Mouse (Mus musculus) adrenal gland, postnatal 10 days (tissue): ENCODE data around the gene Acnat1. TPM values are rescaled to one million over a fixed set of nuclear protein-coding genes. Genes with fewer than 3 reads are reported as not detected.
"Not testable (repeated sequence)": the region's sequence is repeated elsewhere in the genome, so short reads cannot be mapped to it uniquely, and the experiment has no call there.

Source experiments
- DNase-seq: peaks from one replicate; pipeline ENCODE4 v3.0.0; 2021; ENCODE audit warnings: mixed read lengths
- total RNA-seq, 2 experiments: library from RNA; stranded (reverse); gene quantifications; 2 replicates each; pipeline ENCODE4 v1.2.3; 2021

The Acnat1 gene
- total RNA-seq, 2 experiments from 2014 or later: 9.1 to 12.4 TPM

- no peak for DNase-seq
Observed at GRCm38 (mm10) chr4:49456171-49456570, 17.5 kb downstream of the Acnat1 start.

GRCm38 (mm10) chr4:49451848-49452551 lies 21.7 kb downstream of the Acnat1 start:
- no peak for DNase-seq

GRCm38 (mm10) chr4:49451133-49451847 lies 22.4 kb downstream of the Acnat1 start:
- DNase-seq: not testable (repeated sequence)

GRCm38 (mm10) chr4:49436968-49437367 lies 36.7 kb downstream of the Acnat1 start:
- not testable (repeated sequence) for DNase-seq

GRCm38 (mm10) chr4:49410151-49410550 lies 63.6 kb downstream of the Acnat1 start:
- DNase-seq: not testable (repeated sequence)

GRCm38 (mm10) chr4:49407957-49408356 lies 65.8 kb downstream of the Acnat1 start, which contains the start of gene Acnat2:
TSS of gene Acnat2 (minus strand) at chr4:49408151.
- DNase-seq: not testable (repeated sequence)

Other genes starting within 250 kb of the Acnat1 start
- gene Acnat2, start 65.8 kb downstream of the Acnat1 start, total RNA-seq: 10 to 100 TPM in 1 of 2 experiments, 1 to 10 TPM in 1; 7.0 to 12.0 TPM
- 1 to 10 TPM; 1.8 to 1.9 TPM for gene Baat, start 32.6 kb upstream of the Acnat1 start, total RNA-seq
- gene Mrpl50, start 47.2 kb upstream of the Acnat1 start, total RNA-seq: 10 to 100 TPM; 45.5 to 49.5 TPM
- gene Zfp189, start 47.3 kb upstream of the Acnat1 start, total RNA-seq: 1 to 10 TPM; 7.7 to 8.3 TPM
- gene Aldob, start 75.6 kb upstream of the Acnat1 start, total RNA-seq: 100 to 1,000 TPM; 171 to 692 TPM
- gene Tmem246, start 124.0 kb upstream of the Acnat1 start, total RNA-seq: 10 to 100 TPM; 14.6 to 18.7 TPM
- gene Rnf20, start 158.1 kb upstream of the Acnat1 start, total RNA-seq: 10 to 100 TPM; 39.8 to 46.0 TPM
- gene Ppp3r2, start 208.1 kb upstream of the Acnat1 start, total RNA-seq: not detected